Mouse (Mus musculus) heart, adult 2 months (tissue): ENCODE data around the gene Pced1a. TPM values are rescaled to one million over a fixed set of nuclear protein-coding genes. Genes with fewer than 3 reads are reported as not detected.

Experiments
- DNase-seq, 2 experiments: peaks; one replicate each; pipeline ENCODE4 v3.0.0; 2021
- H3K27ac ChIP-seq: fragments of 200-600 bp; 2 replicates; pipeline ENCODE4 v1.8.1; 2022
- H3K27me3 ChIP-seq: fragments of 200-500 bp; 2 replicates; pipeline ENCODE4 v1.6.1; 2012; ENCODE audit warnings: mild to moderate bottlenecking, low read length, inconsistent platforms, mixed read lengths; ENCODE audit not compliant: control insufficient read depth, insufficient read depth
- H3K36me3 ChIP-seq: fragments of 200-500 bp; 2 replicates; pipeline ENCODE4 v1.6.1; 2012; ENCODE audit warnings: low read length, inconsistent platforms; ENCODE audit not compliant: control insufficient read depth, insufficient read depth
- H3K4me1 ChIP-seq: fragments of 200-500 bp; 2 replicates; pipeline ENCODE4 v1.6.1; 2011; ENCODE audit warnings: low read length; ENCODE audit not compliant: control insufficient read depth, insufficient read depth
- H3K4me3 ChIP-seq: fragments of 200-600 bp; 2 replicates; pipeline ENCODE4 v1.8.1; 2022
- H3K79me2 ChIP-seq: fragments of 200-500 bp; replicated peaks from 2 replicates; pipeline ENCODE4 v1.6.1; 2012; ENCODE audit warnings: mild to moderate bottlenecking, inconsistent platforms, low read length, moderate library complexity, mixed read lengths; ENCODE audit not compliant: control insufficient read depth, insufficient read depth
- H3K9ac ChIP-seq: fragments of 200-500 bp; 2 replicates; pipeline ENCODE4 v1.6.1; 2012; ENCODE audit warnings: low read depth, mild to moderate bottlenecking, control low read depth, inconsistent platforms, low read length, mixed read lengths
- CTCF ChIP-seq: fragments of 200-600 bp; IDR thresholded peaks from 2 replicates; pipeline ENCODE4 v1.8.1; 2022; ENCODE audit warnings: antibody characterized with exemption, mild to moderate bottlenecking, moderate library complexity
- EP300 ChIP-seq: fragments of 200-500 bp; IDR thresholded peaks from 2 replicates; pipeline ENCODE4 v1.6.1; 2011; ENCODE audit warnings: low read depth, low read length, control low read depth; ENCODE audit not compliant: insufficient read depth
- POLR2A ChIP-seq: fragments of 200-500 bp; IDR thresholded peaks from 2 replicates; pipeline ENCODE4 v1.6.1; 2011; ENCODE audit warnings: mild to moderate bottlenecking, low read depth, low read length, control low read depth; ENCODE audit not compliant: insufficient read depth
- WGBS: fragments of 180-500 bp; shearing (Covaris S2); methylation state at CpG from one replicate; pipeline ENCODE4 v1.1.7; 2018; 5-methylcytosine and 5-hydroxymethylcytosine counted together
- intact Hi-C: fragments of 180-260 bp; cut with DNase I; formaldehyde crosslinking; loops from one replicate; pipeline ENCODE4 v1.15.1; 2025
- polyA plus RNA-seq: library from polyadenylated mRNA; depleted of rRNA; stranded (reverse); fragments of >200 nt; gene quantifications from 2 replicates; pipeline ENCODE4 v1.2.3, GENCODE M21; 2012
- total RNA-seq, 2 experiments: library from RNA; stranded (reverse); gene quantifications; 2 replicates each; pipeline ENCODE4 v1.2.3; 2021

Pced1a gene
- total and polyA plus RNA-seq, 3 experiments = 5.5 to 14.5 (median 5.5) TPM

GRCm38 (mm10) chr2:130429851-130430250 is 5.3 kb upstream of the Pced1a start:
- no peaks in the 10 kb centered on the region; the same call in 1 of the 2 replicates for H3K79me2 ChIP-seq
- 41% methylated on average over 2 of the region's 2 CpGs for WGBS
- no peaks in the 10 kb centered on the region; the same call in none of the 2 replicates for H3K4me1 ChIP-seq
- intact Hi-C loops = loop anchor here (10.0 kb wide), 1 partner anchor 235 kb away; the partner anchor contains the start of genes Ddrgk1 and Itpa
- TF ChIP-seq EP300 = no peak
- no peak for TF ChIP-seq POLR2A
- no peak for TF ChIP-seq CTCF
- H3K9ac ChIP-seq = no peak overlapping the region
- no peaks in the 10 kb centered on the region for H3K36me3 ChIP-seq
- H3K27me3 ChIP-seq = no peaks in the 10 kb centered on the region
- no peak overlapping the region for H3K27ac ChIP-seq
- H3K4me3 ChIP-seq = no peak overlapping the region
- DNase-seq = no peak

GRCm38 (mm10) chr2:130425112-130425511 is 611 bp upstream of the Pced1a start:
- peak in 1 of 2 experiments; percentile 13 for DNase-seq
- no peak overlapping the region; the same call in 1 of the 2 replicates for H3K27ac ChIP-seq
- H3K4me1 ChIP-seq = peaks cover 4% of the 10 kb centered on the region
- TF ChIP-seq CTCF (peak; percentile 38), EP300 (no peak)
- 22% methylated on average over 5 of the region's 5 CpGs for WGBS
- H3K27me3 ChIP-seq = no peaks in the 10 kb centered on the region
- intact Hi-C loops = loop anchor here (2.0 to 10.0 kb wide), 2 partner anchors 24 to 240 kb away; partner anchors contain the start of genes Ddrgk1 and Itpa
- H3K36me3 ChIP-seq = no peaks in the 10 kb centered on the region
- no peaks in the 10 kb centered on the region for H3K79me2 ChIP-seq
- H3K9ac ChIP-seq = peak overlapping the region; percentile 70; the same call in 1 of the 2 replicates
- peak overlapping the region; percentile 98 for H3K4me3 ChIP-seq

- H3K4me1 ChIP-seq = peaks cover 4% of the 10 kb centered on the region
- H3K27ac ChIP-seq = peak overlapping the region; percentile 93
- H3K27me3 ChIP-seq = no peaks in the 10 kb centered on the region
- H3K79me2 ChIP-seq = no peaks in the 10 kb centered on the region
- H3K4me3 ChIP-seq = peak overlapping the region; percentile 98
- 10% methylated on average over 49 of the region's 49 CpGs for WGBS
- intact Hi-C loops = loop anchor here (2.0 to 10.0 kb wide), 4 partner anchors 25 to 241 kb away; partner anchors contain the start of genes Ddrgk1, Itpa and Mrps26
- peak; percentile 84 to 85 for DNase-seq
- peak overlapping the region; percentile 74 for H3K9ac ChIP-seq
- TF ChIP-seq CTCF (no peak), POLR2A (no peak), EP300 (no peak)
- no peaks in the 10 kb centered on the region for H3K36me3 ChIP-seq
Measured at GRCm38 (mm10) chr2:130423397-130424125, 940 bp downstream of the Pced1a start.

- Histone ChIP-seq H3K36me3 (no peaks in the 10 kb centered on the region), H3K4me3 (no peak overlapping the region), H3K9ac (no peak overlapping the region), H3K27me3 (no peaks in the 10 kb centered on the region), H3K27ac (no peak overlapping the region), H3K4me1 (peaks cover 4% of the 10 kb centered on the region), H3K79me2 (no peaks in the 10 kb centered on the region)
- 94% methylated on average over 26 of the region's 26 CpGs for WGBS
- intact Hi-C loops = loop anchor here (5.0 to 10.0 kb wide), 3 partner anchors 140 to 243 kb away; partner anchors contain the start of genes Ddrgk1, Itpa and Mrps26
- no peak for DNase-seq
- no peak for TF ChIP-seq CTCF
- TF ChIP-seq EP300 = no peak
- no peak for TF ChIP-seq POLR2A
Measured at GRCm38 (mm10) chr2:130421781-130422620, 2.5 kb downstream of the Pced1a start.

- no peak for DNase-seq
- Histone ChIP-seq H3K9ac (no peak overlapping the region), H3K4me3 (no peak overlapping the region), H3K27me3 (no peaks in the 10 kb centered on the region), H3K36me3 (no peaks in the 10 kb centered on the region), H3K4me1 (no peaks in the 10 kb centered on the region), H3K79me2 (no peaks in the 10 kb centered on the region), H3K27ac (no peak overlapping the region)
- 78% methylated on average over 6 of the region's 6 CpGs for WGBS
- intact Hi-C loops = no loop called here
- TF ChIP-seq EP300 = no peak
- TF ChIP-seq CTCF = peak; percentile 40
Measured at GRCm38 (mm10) chr2:130414094-130414856, 10.2 kb downstream of the Pced1a start.
